Mouse (Mus musculus): Measurements from ENCODE around the gene Psmd7. TPM values are rescaled to one million over a fixed set of nuclear protein-coding genes. Genes with fewer than 3 reads are reported as not detected.

Psmd7 gene
- total RNA-seq, 2 experiments from 2014 or later, result 125 to 128 TPM

Small RNAs within 50 kb of the gene (microRNA-seq; reads per million reads assigned to microRNA genes)
- gene Mir140, result 770 to 943 reads per million in 2 experiments

Other genes starting within 250 kb of the Psmd7 start
- 1 to 10 TPM; 2.9 to 3.4 TPM for gene Nqo1, start 185.3 kb downstream of the Psmd7 start, total RNA-seq (2021)
- 10 to 100 TPM; 21.2 to 22.5 TPM for gene Nob1, start 163.4 kb downstream of the Psmd7 start, total RNA-seq (2021)
- 10 to 100 TPM; 15.2 to 23.4 TPM for gene Wwp2, start 152.1 kb downstream of the Psmd7 start, total RNA-seq (2021)